19 mouse cellular contexts compared by ENCODE assay signal in genomic region chr3:153313167-153313566, GRCm38 (mm10).
"Had no signal": no experiment of that assay in that cellular context is flagged by ENCODE, and none has a peak within 500 bp of the region (broad histone marks: within the 10 kb centered on the region; RNA-seq: fewer than 3 reads in every experiment).

No protein-coding gene starts in this region.

- DNase-seq: lung, adult 18-20 months; lung, postnatal 10 days; lung, postnatal 4 days; midbrain, embryonic 14.5 days; retina, postnatal 1 day; right cerebral cortex, adult 18-20 months; right cerebral cortex, postnatal 25 days; right cerebral cortex, postnatal 4 days; thymus, adult 2 months; thymus, postnatal 25 days had no signal

- H3K9ac ChIP-seq: lung, embryonic 14.5 days; midbrain, embryonic 12.5 days; neural tube, embryonic 13.5 days; neural tube, embryonic 15.5 days; stomach, embryonic 15.5 days had no signal

- ATAC-seq: midbrain, embryonic 16.5 days had no signal

- H3K4me3 ChIP-seq: midbrain, embryonic 10.5 days; midbrain, embryonic 12.5 days; myocyte; neural tube, embryonic 13.5 days; neural tube, embryonic 15.5 days; stomach, embryonic 15.5 days had no signal

- H3K36me3 ChIP-seq: midbrain, embryonic 10.5 days; midbrain, embryonic 12.5 days; neural tube, embryonic 13.5 days; neural tube, embryonic 15.5 days; stomach, embryonic 15.5 days had no signal

- H3K4me1 ChIP-seq: midbrain, embryonic 10.5 days; midbrain, embryonic 12.5 days; neural tube, embryonic 13.5 days; neural tube, embryonic 15.5 days; stomach, embryonic 15.5 days had no signal

- H3K4me2 ChIP-seq: lung, embryonic 14.5 days; midbrain, embryonic 12.5 days; neural tube, embryonic 13.5 days; neural tube, embryonic 15.5 days; stomach, embryonic 15.5 days had no signal

- H3K27ac ChIP-seq: midbrain, embryonic 10.5 days; midbrain, embryonic 12.5 days; neural tube, embryonic 13.5 days; neural tube, embryonic 15.5 days; stomach, embryonic 15.5 days; stomach, postnatal 0 days had no signal

- H3K9me3 ChIP-seq: midbrain, embryonic 10.5 days; midbrain, embryonic 12.5 days; neural tube, embryonic 13.5 days; neural tube, embryonic 15.5 days; stomach, embryonic 15.5 days had no signal

- H3K27me3 ChIP-seq: midbrain, embryonic 12.5 days; neural tube, embryonic 13.5 days; neural tube, embryonic 15.5 days; stomach, embryonic 15.5 days had no signal
